Mouse (Mus musculus) v-Abl transformed pro-B cells (cell line): ENCODE data around the gene Fcamr.

Source experiments
- in situ Hi-C, 2 experiments: fragments of 400-800 bp; cut with MboI; formaldehyde crosslinking; loops; one replicate each; pipeline ENCODE4 v1.15.1; 2025; ENCODE audit not compliant: unreplicated experiment in 2 of 2

The Fcamr gene

GRCm38 (mm10) chr1:130798551-130798950 is 2.2 kb upstream of the Fcamr start:
- in situ Hi-C loops, result loop anchor here in 1 of 2 experiments (10.0 to 25.0 kb wide), 2 partner anchors 176 to 464 kb away; no protein-coding TSS in a partner anchor

GRCm38 (mm10) chr1:130799399-130799798 is 1.3 kb upstream of the Fcamr start:
- in situ Hi-C loops, result loop anchor here in 1 of 2 experiments (10.0 to 25.0 kb wide), 2 partner anchors 175 to 463 kb away; no protein-coding TSS in a partner anchor

GRCm38 (mm10) chr1:130801511-130801910 is 809 bp downstream of the Fcamr start:
- in situ Hi-C loops, result no loop called here

GRCm38 (mm10) chr1:130802976-130803375 is 2.3 kb downstream of the Fcamr start:
- in situ Hi-C loops, result no loop called here

- in situ Hi-C loops, result no loop called here
Observed at GRCm38 (mm10) chr1:130804279-130804678, 3.6 kb downstream of the Fcamr start.

GRCm38 (mm10) chr1:130810906-130811305 is 10.2 kb downstream of the Fcamr start:
- in situ Hi-C loops, result no loop called here

GRCm38 (mm10) chr1:130811316-130811715 is 10.6 kb downstream of the Fcamr start:
- in situ Hi-C loops, result no loop called here

- in situ Hi-C loops, result no loop called here
Observed at GRCm38 (mm10) chr1:130819737-130820136, 19.0 kb downstream of the Fcamr start.

- in situ Hi-C loops, result no loop called here
Observed at GRCm38 (mm10) chr1:130820316-130821148, 19.8 kb downstream of the Fcamr start.

- in situ Hi-C loops, result no loop called here
Observed at GRCm38 (mm10) chr1:130821149-130821471, 20.4 kb downstream of the Fcamr start.

- in situ Hi-C loops, result no loop called here
Observed at GRCm38 (mm10) chr1:130821911-130822625, 21.4 kb downstream of the Fcamr start.

- in situ Hi-C loops, result loop anchor here in 1 of 2 experiments (25.0 kb wide), 1 partner anchor 436 kb away; no protein-coding TSS in a partner anchor
Observed at GRCm38 (mm10) chr1:130826448-130826847, 25.7 kb downstream of the Fcamr start, which contains the start of gene Pigr. Gene Pigr, plus strand, starts transcription at chr1:130826684.

- in situ Hi-C loops, result loop anchor here in 1 of 2 experiments (25.0 kb wide), 1 partner anchor 434 kb away; no protein-coding TSS in a partner anchor
Observed at GRCm38 (mm10) chr1:130828656-130829055, 28.0 kb downstream of the Fcamr start.

GRCm38 (mm10) chr1:130829906-130830830 is 29.5 kb downstream of the Fcamr start:
- in situ Hi-C loops, result loop anchor here in 1 of 2 experiments (25.0 kb wide), 1 partner anchor 432 kb away; no protein-coding TSS in a partner anchor

GRCm38 (mm10) chr1:130832230-130833149 is 31.8 kb downstream of the Fcamr start:
- in situ Hi-C loops, result loop anchor here in 1 of 2 experiments (25.0 kb wide), 1 partner anchor 430 kb away; no protein-coding TSS in a partner anchor

GRCm38 (mm10) chr1:130835161-130835936 is 34.6 kb downstream of the Fcamr start:
- in situ Hi-C loops, result loop anchor here in 1 of 2 experiments (25.0 kb wide), 1 partner anchor 427 kb away; no protein-coding TSS in a partner anchor

- in situ Hi-C loops, result loop anchor here in 1 of 2 experiments (25.0 kb wide), 1 partner anchor 424 kb away; no protein-coding TSS in a partner anchor
Observed at GRCm38 (mm10) chr1:130838288-130838687, 37.6 kb downstream of the Fcamr start.
